Comparison of ENCODE assay signal across 25 mouse cellular contexts in genomic region chr17:49785851-49786250, GRCm38 (mm10).
"Had no signal": no experiment of that assay in that cellular context is flagged by ENCODE, and none has a peak within 500 bp of the region (broad histone marks: within the 10 kb centered on the region; RNA-seq: fewer than 3 reads in every experiment).

No protein-coding gene starts in this region.

- H3K4me1 ChIP-seq: heart, embryonic 13.5 days; heart, embryonic 15.5 days; hindbrain, embryonic 15.5 days; kidney, embryonic 15.5 days; limb, embryonic 15.5 days; liver, embryonic 12.5 days had no signal

- ATAC-seq: hindbrain, postnatal 0 days; intestine, embryonic 16.5 days; liver, embryonic 12.5 days had no signal

- H3K9ac ChIP-seq: heart, embryonic 13.5 days; heart, embryonic 15.5 days; hindbrain, embryonic 13.5 days; hindbrain, embryonic 15.5 days; kidney, embryonic 15.5 days; limb, embryonic 13.5 days; limb, embryonic 15.5 days; liver, embryonic 12.5 days; liver, embryonic 14.5 days had no signal

- H3K4me2 ChIP-seq: heart, embryonic 13.5 days; heart, embryonic 15.5 days; hindbrain, embryonic 13.5 days; hindbrain, embryonic 15.5 days; kidney, embryonic 15.5 days; limb, embryonic 13.5 days; limb, embryonic 15.5 days; liver, embryonic 12.5 days had no signal

- DNase-seq: gastrocnemius, postnatal 14 days; gastrocnemius, postnatal 36 days; heart, adult 18-20 months; heart, postnatal 14 days; heart, postnatal 36 days; kidney, adult 11 months; kidney, adult 2 months; kidney, adult 9 months; kidney, postnatal 14 days; kidney, postnatal 36 days; layer of hippocampus, adult 9-11 months; layer of hippocampus, postnatal 36 days had no signal

- H3K27me3 ChIP-seq: heart, embryonic 13.5 days; heart, embryonic 15.5 days; hindbrain, embryonic 13.5 days; hindbrain, embryonic 15.5 days; kidney, embryonic 15.5 days; limb, embryonic 13.5 days; limb, embryonic 15.5 days; liver, embryonic 12.5 days had no signal

- H3K9me3 ChIP-seq: heart, embryonic 10.5 days; heart, embryonic 13.5 days; heart, embryonic 15.5 days; hindbrain, embryonic 13.5 days; hindbrain, embryonic 15.5 days; kidney, embryonic 15.5 days; limb, embryonic 13.5 days; limb, embryonic 15.5 days; liver, embryonic 12.5 days had no signal

- H3K4me3 ChIP-seq: heart, embryonic 10.5 days; heart, embryonic 13.5 days; heart, embryonic 15.5 days; hindbrain, embryonic 13.5 days; hindbrain, embryonic 15.5 days; kidney, embryonic 15.5 days; limb, embryonic 13.5 days; limb, embryonic 15.5 days; liver, embryonic 12.5 days had no signal

- H3K36me3 ChIP-seq: heart, embryonic 10.5 days; heart, embryonic 13.5 days; heart, embryonic 15.5 days; hindbrain, embryonic 13.5 days; hindbrain, embryonic 15.5 days; kidney, embryonic 15.5 days; limb, embryonic 13.5 days; limb, embryonic 15.5 days; liver, embryonic 12.5 days had no signal

- H3K27ac ChIP-seq: heart, embryonic 10.5 days; heart, embryonic 13.5 days; heart, embryonic 15.5 days; hindbrain, embryonic 13.5 days; hindbrain, embryonic 15.5 days; hindbrain, postnatal 0 days; kidney, embryonic 15.5 days; kidney, postnatal 0 days; limb, embryonic 13.5 days; limb, embryonic 15.5 days; liver, embryonic 12.5 days; liver, embryonic 14.5 days had no signal
